Mouse (Mus musculus) T-cell, adult 2 months (primary cell): ENCODE results near the gene Odf3l1.

Source experiments
- DNase-seq: peaks from one replicate; pipeline ENCODE4 v3.0.0; 2022; ENCODE audit warnings: low spot score

Gene Odf3l1

DNA sequence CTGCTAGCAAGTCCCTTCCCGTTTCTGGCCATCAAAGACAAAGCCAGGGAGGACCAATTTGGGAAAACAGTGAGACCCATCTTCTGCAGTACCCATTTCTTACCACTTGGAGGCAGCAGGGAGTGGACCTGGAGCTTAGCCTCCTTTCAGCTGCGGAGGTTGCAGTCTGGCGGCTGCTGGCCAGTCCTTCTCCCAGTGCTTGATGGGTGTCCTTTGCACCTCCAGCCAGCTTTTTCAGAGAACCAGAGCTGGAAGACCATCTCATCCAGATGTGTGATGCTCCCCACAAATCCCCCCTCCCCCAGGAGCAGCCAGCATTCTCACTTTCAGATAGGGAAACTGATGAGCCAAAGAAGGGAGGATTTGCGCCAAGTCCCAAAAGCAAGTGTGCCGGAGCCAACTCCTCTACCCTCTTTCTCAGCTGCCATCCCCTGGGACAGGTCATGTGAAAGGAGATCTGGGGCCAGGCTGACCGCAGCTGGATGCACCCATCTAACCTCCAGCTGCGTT is 20.7 kb downstream of the Odf3l1 start:
- DNase-seq = peak; percentile 2

DNA sequence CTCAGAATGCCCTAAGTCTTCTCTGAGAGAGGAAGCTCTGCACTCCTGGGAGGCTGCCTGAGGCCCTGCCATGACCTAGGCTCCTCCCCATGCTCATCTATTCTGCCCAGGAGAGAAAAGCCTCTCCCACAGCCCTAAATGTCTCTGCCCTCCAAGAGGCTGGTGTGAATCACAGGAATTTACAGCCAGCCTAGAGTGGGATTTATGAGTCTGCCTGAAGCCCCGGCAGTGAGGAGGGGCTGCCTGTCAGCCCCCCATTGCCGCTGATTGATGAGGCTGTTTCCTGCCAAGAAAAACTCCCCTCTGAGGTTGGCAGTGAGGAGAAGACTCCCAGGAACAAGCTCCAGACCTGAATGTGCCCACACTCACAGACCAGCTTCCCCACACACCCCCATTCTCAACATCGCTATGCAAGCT is 22.2 kb downstream of the Odf3l1 start:
- no peak for DNase-seq

DNA sequence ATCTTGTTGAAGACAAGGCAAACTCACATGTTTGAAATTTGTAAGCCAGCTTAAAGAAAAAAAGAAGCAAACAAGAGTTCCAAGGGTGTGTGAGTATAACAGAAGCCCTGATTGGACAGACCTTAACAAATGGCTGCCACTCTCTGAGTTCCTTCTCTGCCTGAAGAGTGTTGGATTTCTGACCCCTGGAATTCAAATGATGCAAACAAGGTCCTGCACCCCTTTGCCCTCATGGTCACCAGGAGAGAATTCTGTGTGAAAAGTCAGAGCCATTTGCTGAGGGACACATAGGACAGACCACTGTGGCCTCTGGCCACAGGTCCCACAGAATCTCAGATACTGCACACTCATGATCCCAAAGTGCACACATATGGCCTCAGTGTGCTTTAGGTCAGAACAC is 22.6 kb downstream of the Odf3l1 start:
- no peak for DNase-seq

DNA sequence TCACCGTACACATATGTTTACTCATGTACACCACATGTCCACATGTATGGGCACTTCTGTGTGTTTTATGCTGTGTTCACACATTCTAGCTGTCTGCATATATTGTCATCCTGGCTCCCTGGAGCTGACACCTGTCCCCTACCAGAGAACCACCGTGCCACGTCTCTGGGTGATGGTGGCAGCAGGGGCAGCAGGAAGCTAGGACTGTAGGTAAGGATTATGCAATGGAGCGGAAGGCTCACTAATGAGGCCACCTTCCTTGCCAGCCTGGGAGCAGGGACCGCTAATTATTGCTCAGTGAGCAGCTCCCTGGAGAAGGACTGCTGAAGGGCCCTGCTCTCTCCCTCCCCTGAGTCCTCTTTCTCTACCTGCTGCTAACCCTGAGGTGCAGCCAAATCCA is 23.8 kb downstream of the Odf3l1 start:
- DNase-seq = no peak

DNA sequence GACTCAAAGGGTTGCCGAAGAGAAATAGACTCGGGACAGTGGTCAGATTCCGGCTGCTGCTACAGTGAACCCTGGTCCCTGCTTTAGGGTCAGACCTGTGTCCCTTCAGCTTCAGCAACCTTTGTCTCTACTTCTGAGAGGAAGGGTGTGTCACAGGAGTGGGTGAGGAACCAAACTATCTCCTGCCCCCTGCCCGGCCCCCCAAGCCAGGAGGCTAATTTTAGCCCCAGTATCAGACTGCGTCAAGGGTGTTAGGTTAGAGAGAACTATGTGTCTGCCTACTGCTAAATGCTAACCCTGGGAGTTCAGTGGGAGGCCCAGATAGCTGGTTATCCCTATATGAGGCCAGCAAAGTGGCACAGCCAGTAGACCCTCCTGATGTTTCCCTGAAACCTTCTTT is 29.3 kb downstream of the Odf3l1 start:
- DNase-seq = no peak

DNA sequence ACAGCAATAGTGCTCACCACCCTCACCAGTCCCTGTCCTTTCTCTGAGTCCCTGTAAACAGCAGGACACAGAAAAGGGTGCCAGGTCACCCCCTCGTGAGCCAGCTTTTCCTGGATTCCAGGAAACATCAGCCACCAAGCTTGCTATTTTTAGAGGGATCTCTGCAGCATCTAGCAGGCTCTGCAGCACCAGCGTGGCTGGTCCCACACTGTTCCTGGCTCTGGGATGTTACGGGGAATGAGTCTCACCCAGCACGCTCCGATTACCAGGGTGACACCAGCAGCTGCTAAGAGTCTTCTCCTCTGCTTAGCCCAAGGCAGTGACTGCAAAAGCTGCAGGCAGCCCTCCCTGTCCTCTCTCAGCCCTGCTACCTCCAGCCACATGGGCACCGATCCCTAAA is 31.6 kb downstream of the Odf3l1 start:
- no peak for DNase-seq

DNA sequence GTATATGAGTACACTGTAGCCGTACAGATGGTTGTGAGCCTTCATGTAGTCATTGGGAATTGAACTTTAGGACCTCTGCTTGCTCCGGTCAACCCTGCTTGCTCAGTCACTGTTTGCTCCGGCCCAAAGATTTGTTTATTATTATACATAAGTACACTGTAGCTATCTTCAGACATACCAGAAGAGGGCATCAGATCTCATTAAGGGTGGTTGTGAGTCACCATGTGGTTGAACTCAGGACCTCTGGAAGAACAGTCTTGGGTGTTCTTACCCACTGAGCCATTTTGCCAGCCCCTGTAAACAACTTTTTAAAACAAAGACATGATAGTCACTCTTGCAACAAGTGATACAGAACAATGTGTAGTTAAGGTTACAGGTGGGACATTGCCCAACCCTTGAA is 32.6 kb downstream of the Odf3l1 start:
- no peak for DNase-seq

DNA sequence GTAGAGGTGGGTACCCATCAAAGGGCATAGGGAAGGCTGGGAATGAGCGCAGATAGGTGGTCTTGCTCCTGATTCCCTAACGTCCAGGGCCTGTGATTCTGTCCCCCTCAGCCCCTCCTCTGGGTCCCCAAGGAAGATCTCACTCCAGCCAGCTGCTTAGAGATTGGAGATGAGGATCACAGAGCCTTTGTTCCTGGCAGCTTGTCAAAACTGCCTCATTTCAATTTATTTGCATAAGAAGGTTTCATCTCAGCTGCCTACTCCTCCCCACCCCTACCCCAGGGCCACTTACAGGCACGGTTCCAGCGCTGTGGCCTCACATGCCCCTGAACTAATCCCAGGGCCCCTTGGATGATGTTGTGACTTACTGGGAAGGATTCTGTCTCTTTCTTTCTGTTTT is 34.3 kb downstream of the Odf3l1 start:
- DNase-seq = no peak

DNA sequence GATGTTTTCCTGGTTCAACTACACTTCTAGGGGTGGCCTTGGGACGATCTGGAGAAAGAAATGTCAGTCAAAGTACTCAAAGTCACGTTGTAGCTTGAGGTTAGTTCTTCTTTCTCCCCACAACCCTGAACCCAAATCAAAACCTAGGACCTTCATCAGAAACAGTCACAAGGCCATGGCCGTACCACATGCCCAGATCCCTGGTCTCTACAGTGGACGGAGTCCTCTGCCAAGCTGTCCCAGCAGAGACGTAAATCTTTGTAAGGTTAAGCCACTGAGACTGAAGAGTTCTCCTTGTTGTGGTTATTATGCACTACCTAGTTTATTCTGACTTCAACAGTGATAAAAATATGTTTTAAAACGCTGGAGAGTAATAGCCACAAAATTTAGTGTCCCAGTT is 35.6 kb downstream of the Odf3l1 start:
- no peak for DNase-seq

DNA sequence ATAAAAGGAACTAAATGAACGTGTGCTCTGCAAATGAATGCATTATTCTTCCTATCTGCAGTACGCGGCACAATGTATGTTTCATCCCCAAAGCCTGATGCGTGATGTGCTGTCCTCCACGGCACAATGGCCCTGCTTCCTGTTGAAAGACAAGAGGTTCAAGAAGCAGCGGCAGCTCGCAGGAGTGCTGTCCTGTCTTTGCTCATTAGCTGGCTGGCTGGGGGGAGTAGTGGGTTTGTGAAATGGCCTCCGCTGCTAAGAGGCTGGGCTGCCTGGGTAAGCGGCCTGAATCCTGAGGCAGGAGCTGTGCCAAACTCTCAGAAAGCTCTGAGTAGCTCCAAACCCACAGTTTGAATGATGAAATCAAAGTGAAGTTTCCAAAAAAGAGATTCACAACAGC is 36.3 kb downstream of the Odf3l1 start:
- DNase-seq = no peak

DNA sequence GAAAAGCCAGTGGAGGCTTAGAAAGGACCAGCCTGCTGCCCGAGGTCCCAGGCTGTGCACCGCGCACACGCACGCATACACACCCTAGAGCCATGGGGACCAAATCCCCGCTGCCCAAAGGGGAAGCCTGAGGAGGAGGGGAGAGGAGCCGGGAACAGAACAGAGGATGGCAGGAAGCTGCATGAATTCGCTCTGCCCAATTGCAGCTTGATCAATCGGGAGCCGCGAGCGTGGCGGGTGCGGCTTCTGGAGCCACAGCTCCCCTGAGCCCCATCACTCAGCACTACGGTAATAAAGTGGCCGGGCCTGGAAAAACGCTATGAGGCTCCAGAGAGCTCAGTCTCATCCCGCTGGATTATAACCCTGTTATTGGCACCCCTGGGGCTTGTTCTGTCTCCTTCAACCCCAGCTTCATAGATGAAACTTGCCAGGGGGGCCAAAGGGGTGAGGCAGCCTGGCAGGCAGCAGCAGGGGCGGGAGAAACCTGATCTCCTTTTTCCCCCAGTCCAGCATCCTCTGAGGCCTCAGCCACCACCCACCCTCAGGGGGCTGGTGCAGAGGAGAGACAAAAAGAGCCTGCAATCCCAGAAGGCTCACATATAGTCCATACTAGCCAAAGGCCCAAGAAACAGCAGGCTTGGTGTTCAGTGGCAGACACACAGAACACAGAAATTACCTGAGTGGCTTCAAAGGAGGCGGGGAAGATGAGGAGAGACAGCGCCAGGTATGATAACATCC is 38.8 kb downstream of the Odf3l1 start:
- DNase-seq = no peak

DNA sequence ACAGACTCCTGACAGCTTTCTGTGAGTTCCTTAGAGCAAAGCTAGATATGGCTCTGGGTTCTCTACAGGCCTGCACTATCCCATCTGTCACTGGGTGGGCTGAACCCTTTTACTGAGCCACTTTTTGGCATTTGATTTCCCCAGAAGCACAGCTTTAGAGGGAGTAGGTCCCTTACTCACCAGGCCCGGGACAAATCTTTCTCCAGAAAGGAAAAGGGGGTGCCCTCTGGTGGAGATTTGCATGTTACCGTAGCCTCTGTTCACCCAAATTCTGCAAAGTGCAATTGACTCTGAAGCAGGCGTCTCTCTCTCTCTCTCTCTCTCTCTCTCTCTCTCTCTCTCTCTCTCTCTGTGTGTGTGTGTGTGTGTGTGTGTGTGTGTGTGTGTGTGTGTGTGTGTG is 39.6 kb downstream of the Odf3l1 start:
- DNase-seq = no peak

DNA sequence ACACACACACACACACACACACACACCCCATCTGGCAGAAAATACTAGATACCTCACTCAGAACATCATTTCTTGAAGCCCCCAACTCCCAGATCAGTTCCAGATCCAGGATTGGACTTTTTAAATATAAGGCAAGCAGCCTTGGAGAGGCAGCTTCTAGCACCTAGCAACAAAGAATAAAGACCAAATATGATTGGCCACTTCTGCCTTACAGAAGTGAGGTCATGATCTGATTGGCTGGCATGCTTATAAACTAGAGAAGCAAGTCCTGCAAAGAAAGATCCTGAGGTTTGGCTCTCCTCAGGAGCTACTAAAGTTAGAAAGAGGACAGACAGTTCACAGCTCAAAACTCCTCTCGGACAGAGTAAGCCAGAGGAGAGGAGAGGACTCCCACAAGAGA is 53.6 kb downstream of the Odf3l1 start:
- DNase-seq = no peak

DNA sequence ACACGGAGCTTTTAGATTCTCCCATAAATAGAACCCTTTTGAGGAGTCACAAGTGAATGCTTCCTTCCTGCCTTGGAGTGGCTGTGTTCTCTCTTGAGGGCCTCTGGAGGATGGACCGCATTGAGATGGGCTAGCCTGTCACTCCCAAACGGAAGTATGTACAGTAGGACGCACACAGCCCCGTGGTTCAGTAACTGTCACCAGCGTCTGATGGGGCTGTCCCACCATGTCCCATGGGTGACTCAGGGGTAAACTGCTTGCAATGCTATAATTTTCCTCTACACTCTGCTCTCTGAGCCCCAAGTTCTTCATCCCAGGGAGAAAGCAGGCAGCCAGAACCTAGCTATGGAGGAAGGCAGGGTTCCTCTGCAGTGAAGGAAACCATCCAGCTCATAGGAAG is 56.5 kb downstream of the Odf3l1 start:
- DNase-seq = no peak

DNA sequence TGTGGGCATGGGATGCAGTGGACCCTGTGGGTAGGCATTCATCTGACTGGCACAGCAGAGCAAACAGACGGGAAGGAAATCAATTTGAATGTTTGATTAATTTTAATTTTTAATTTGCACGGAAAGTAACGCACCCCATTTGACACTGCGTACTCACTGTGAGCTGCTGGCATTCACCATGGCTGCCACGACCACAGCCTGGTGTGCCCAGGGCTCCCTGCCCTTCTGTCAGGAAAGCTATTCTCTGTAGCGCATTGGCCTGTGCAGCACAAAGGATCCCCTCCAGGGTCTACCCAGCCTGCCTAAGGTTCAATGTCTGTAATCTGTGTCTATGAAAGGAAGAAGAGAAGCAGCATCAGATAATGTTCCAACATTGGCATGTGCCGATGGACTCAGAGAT is 61.3 kb downstream of the Odf3l1 start:
- no peak for DNase-seq
